ENCODE assay signal across 8 mouse cellular contexts in the genomic region with DNA sequence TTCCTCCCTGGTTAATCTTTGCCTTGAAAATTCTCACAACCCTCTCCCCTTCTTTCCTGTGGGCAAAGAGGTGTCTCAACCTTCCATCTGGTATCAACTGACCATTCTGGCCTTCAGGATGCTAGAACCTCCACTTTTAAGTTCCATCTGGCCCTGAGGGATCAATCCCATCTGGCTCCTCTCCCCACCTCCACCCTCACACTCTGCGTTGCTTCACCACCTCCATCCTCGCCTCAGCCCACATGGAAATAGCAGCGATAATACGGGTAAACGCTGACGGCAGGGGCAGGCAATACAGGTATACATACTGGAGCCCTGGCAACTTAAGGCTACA. TPM values are rescaled to one million over a fixed set of nuclear protein-coding genes. Genes with fewer than 3 reads are reported as not detected.
DNase-seq lines count a peak whose midpoint lies in the region; ATAC-seq and TF ChIP-seq lines count a peak whose summit lies in the region.

No protein-coding gene starts in this region.

- H3K27me3 ChIP-seq in heart, embryonic 10.5 days (ENCODE audit: insufficient read depth, poor library complexity, severe bottlenecking) = peaks cover 62% of the 10 kb centered on the region
- H3K27me3 ChIP-seq in C2C12 (ENCODE audit: control insufficient read depth, insufficient read depth, insufficient read length) = no peaks in the 10 kb centered on the region
- peaks cover 27% of the 10 kb centered on the region for H3K27me3 ChIP-seq in erythroblast, embryonic 14.5 days (ENCODE audit: control insufficient read depth)
- H3K27me3 ChIP-seq in liver, embryonic 12.5 days (replicated peaks) = peaks cover 24% of the 10 kb centered on the region

- H3K4me3 ChIP-seq in heart, embryonic 10.5 days = peak overlapping the region; percentile 72
- H3K4me3 ChIP-seq in C2C12 (ENCODE audit: insufficient read depth, poor library complexity, severe bottlenecking) = peak overlapping the region; percentile 91
- peak overlapping the region; percentile 85 for H3K4me3 ChIP-seq in erythroblast, embryonic 14.5 days (replicated peaks)
- H3K4me3 ChIP-seq in liver, embryonic 12.5 days = peak overlapping the region; percentile 89

- no peak for DNase-seq in heart, embryonic 10.5 days (ENCODE audit: low spot score)
- no peak for DNase-seq in heart, adult 8-10 months (ENCODE audit: low spot score)
- DNase-seq in adrenal gland, adult 18-20 months (ENCODE audit: low spot score in 2 of 2) = no peak
- DNase-seq in retina, embryonic 14.5 days (ENCODE audit: low spot score) = no peak
- no peak for DNase-seq in thymus, adult 18-20 months

- no peaks in the 10 kb centered on the region for H3K9me3 ChIP-seq in heart, embryonic 10.5 days
- no peaks in the 10 kb centered on the region; the same call in 1 of the 2 replicates for H3K9me3 ChIP-seq in erythroblast, embryonic 14.5 days (ENCODE audit: control insufficient read depth, low read length)
- H3K9me3 ChIP-seq in liver, embryonic 12.5 days (replicated peaks) = no peaks in the 10 kb centered on the region

- peak overlapping the region; percentile 93 for H3K9ac ChIP-seq in liver, embryonic 12.5 days

- peak overlapping the region; percentile 95 for H3K4me2 ChIP-seq in liver, embryonic 12.5 days

- peaks cover 64% of the 10 kb centered on the region for H3K79me2 ChIP-seq in C2C12 (ENCODE audit: control insufficient read depth, insufficient read depth)

- H3ac ChIP-seq in C2C12 (ENCODE audit: control insufficient read depth, insufficient read length, low read depth) = peak overlapping the region; percentile 2

- TF ChIP-seq CTCF in C2C12 (IDR thresholded peaks at IDR 0.05; ENCODE audit: control insufficient read depth, insufficient read depth, insufficient read length) = no peak

- ATAC-seq in liver, embryonic 12.5 days = no peak

- H3K4me1 ChIP-seq in heart, embryonic 10.5 days = peaks cover 26% of the 10 kb centered on the region
- peaks cover 71% of the 10 kb centered on the region for H3K4me1 ChIP-seq in erythroblast, embryonic 14.5 days (ENCODE audit: control insufficient read depth)
- H3K4me1 ChIP-seq in liver, embryonic 12.5 days = peaks cover 65% of the 10 kb centered on the region

- H3K27ac ChIP-seq in heart, embryonic 10.5 days = no peak overlapping the region; the same call in 1 of the 2 replicates
- H3K27ac ChIP-seq in liver, embryonic 12.5 days = peak overlapping the region; percentile 95

- H3K36me3 ChIP-seq in heart, embryonic 10.5 days = peaks cover 36% of the 10 kb centered on the region
- peaks cover 44% of the 10 kb centered on the region for H3K36me3 ChIP-seq in C2C12 (ENCODE audit: control insufficient read depth, insufficient read depth)
- H3K36me3 ChIP-seq in erythroblast, embryonic 14.5 days (ENCODE audit: control insufficient read depth) = peaks cover 52% of the 10 kb centered on the region
- H3K36me3 ChIP-seq in liver, embryonic 12.5 days = peaks cover 47% of the 10 kb centered on the region

- 2% methylated on average over 6 of the region's 6 CpGs for WGBS in heart, embryonic 10.5 days
- 0% methylated on average over 6 of the region's 6 CpGs for WGBS in liver, embryonic 12.5 days (ENCODE audit: insufficient replicate concordance)

- peaks cover 38% of the 10 kb centered on the region for H3K79me3 ChIP-seq in C2C12 (ENCODE audit: low read depth)

TF ChIP-seq in C2C12, 6 proteins besides CTCF, POLR2A, EP300 and RAD21:
- TF ChIP-seq USF1 (IDR thresholded peaks at IDR 0.05; ENCODE audit: low read depth) (no peak), CEBPB (IDR thresholded peaks at IDR 0.05; ENCODE audit: low read depth) (no peak), FOSL1 (IDR thresholded peaks at IDR 0.05; ENCODE audit: insufficient read depth, low read length, poor library complexity, severe bottlenecking) (no peak), MYOD1 (IDR thresholded peaks at IDR 0.05; ENCODE audit: control insufficient read depth, insufficient read length, low read depth) (no peak), MAX (IDR thresholded peaks at IDR 0.05) (no peak), MYOG (IDR thresholded peaks at IDR 0.05; ENCODE audit: control insufficient read depth, extremely low read depth, insufficient read length) (no peak)

RNA-seq across cellular contexts. Expression of a gene that starts 1.8 kb away (rescaled TPM):
- polyA plus RNA-seq in heart, embryonic 10.5 days (2016; fragmentation: Nextera tagmentation; extraction: Ambion mirVana) = 35.2 and 50.8 TPM in 2 replicates
- 1,000 to 10,000 TPM in 1 of 4 experiments, 100 to 1,000 TPM in 3; 786 to 1,317 (median 908) TPM for total RNA-seq in heart, adult 8-10 months (2022)
- 167 TPM for polyA plus RNA-seq in C2C12 (2012; fragmentation: generic; extraction: Trizol)
- polyA plus RNA-seq in erythroblast, embryonic 14.5 days (2012) = 5.9 and 9.5 TPM in 2 replicates
- polyA plus RNA-seq in liver, embryonic 12.5 days (2016; fragmentation: Nextera tagmentation; extraction: Ambion mirVana) = 465 and 490 TPM in 2 replicates
- total RNA-seq in adrenal gland, adult 18-20 months (2021) = 100 to 1,000 TPM in 1 of 2 experiments, 10 to 100 TPM in 1; 48.9 to 119 TPM

RNA-seq across cellular contexts. Expression of a gene that starts 7.2 kb away (rescaled TPM):
- 103 and 131 TPM in 2 replicates for polyA plus RNA-seq in heart, embryonic 10.5 days (2016; fragmentation: Nextera tagmentation; extraction: Ambion mirVana)
- total RNA-seq in heart, adult 8-10 months (2022) = 10 to 100 TPM; 29.3 to 44.0 (median 36.4) TPM
- polyA plus RNA-seq in C2C12 (2012; fragmentation: generic; extraction: Trizol) = 110 TPM
- 13.2 and 18.8 TPM in 2 replicates for polyA plus RNA-seq in erythroblast, embryonic 14.5 days (2012)
- 107 and 110 TPM in 2 replicates for polyA plus RNA-seq in liver, embryonic 12.5 days (2016; fragmentation: Nextera tagmentation; extraction: Ambion mirVana)
- 100 to 1,000 TPM; 117 to 119 TPM for total RNA-seq in adrenal gland, adult 18-20 months (2021)

RNA-seq across cellular contexts. Expression of a gene that starts 7.2 kb away (rescaled TPM):
- polyA plus RNA-seq in heart, embryonic 10.5 days (2016; fragmentation: Nextera tagmentation; extraction: Ambion mirVana) = 7.9 and 10.9 TPM in 2 replicates
- total RNA-seq in heart, adult 8-10 months (2022) = 1 to 10 TPM; 1.1 to 4.1 (median 2.3) TPM
- 1.3 TPM for polyA plus RNA-seq in C2C12 (2012; fragmentation: generic; extraction: Trizol)
- polyA plus RNA-seq in erythroblast, embryonic 14.5 days (2012) = 0.02 and 0.62 TPM in 2 replicates
- 5.2 and 6.1 TPM in 2 replicates for polyA plus RNA-seq in liver, embryonic 12.5 days (2016; fragmentation: Nextera tagmentation; extraction: Ambion mirVana)
- total RNA-seq in adrenal gland, adult 18-20 months (2021) = 10 to 100 TPM; 16.6 to 22.8 TPM

RNA-seq across cellular contexts. Expression of a gene that starts 14.0 kb away (rescaled TPM):
- polyA plus RNA-seq in heart, embryonic 10.5 days (2016; fragmentation: Nextera tagmentation; extraction: Ambion mirVana) = not detected in 2 replicates
- total RNA-seq in heart, adult 8-10 months (2022) = not detected
- polyA plus RNA-seq in C2C12 (2012; fragmentation: generic; extraction: Trizol) = not detected
- not detected in 2 replicates for polyA plus RNA-seq in erythroblast, embryonic 14.5 days (2012)
- not detected in 2 replicates for polyA plus RNA-seq in liver, embryonic 12.5 days (2016; fragmentation: Nextera tagmentation; extraction: Ambion mirVana)
- total RNA-seq in adrenal gland, adult 18-20 months (2021) = not detected

RNA-seq across cellular contexts. Expression of a gene that starts 18.3 kb away (rescaled TPM):
- 24.5 and 32.4 TPM in 2 replicates for polyA plus RNA-seq in heart, embryonic 10.5 days (2016; fragmentation: Nextera tagmentation; extraction: Ambion mirVana)
- total RNA-seq in heart, adult 8-10 months (2022) = 100 to 1,000 TPM; 102 to 135 (median 117) TPM
- polyA plus RNA-seq in C2C12 (2012; fragmentation: generic; extraction: Trizol) = 27.7 TPM
- polyA plus RNA-seq in erythroblast, embryonic 14.5 days (2012) = 24.2 and 27.6 TPM in 2 replicates
- 27.2 and 27.8 TPM in 2 replicates for polyA plus RNA-seq in liver, embryonic 12.5 days (2016; fragmentation: Nextera tagmentation; extraction: Ambion mirVana)
- 100 to 1,000 TPM; 118 to 204 TPM for total RNA-seq in adrenal gland, adult 18-20 months (2021)
